Mouse (Mus musculus) lung, postnatal 10 days (tissue): Measurements from ENCODE around the gene C9.

Experiments
- DNase-seq: peaks from one replicate; pipeline ENCODE4 v3.0.0; 2021

The C9 gene

DNA sequence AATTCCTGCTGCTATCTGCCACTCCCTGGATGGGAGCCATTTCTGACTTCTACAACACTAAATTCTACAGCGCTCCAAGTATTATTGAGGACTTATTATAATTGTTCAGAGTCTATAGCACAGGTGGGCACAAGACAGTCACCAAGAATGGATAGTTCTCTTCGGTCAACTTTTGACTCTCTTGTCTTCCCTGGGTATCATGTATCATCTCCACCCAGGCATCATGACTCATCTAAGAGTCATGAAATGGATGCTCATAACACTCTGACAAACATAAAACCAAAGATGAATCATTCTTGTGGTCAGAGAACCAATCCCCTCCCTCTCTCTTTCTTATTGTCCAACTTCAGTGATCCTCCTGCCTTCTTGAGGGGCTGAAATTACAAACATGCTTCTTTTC lies 47.3 kb downstream of the C9 start:
- DNase-seq: no peak

DNA sequence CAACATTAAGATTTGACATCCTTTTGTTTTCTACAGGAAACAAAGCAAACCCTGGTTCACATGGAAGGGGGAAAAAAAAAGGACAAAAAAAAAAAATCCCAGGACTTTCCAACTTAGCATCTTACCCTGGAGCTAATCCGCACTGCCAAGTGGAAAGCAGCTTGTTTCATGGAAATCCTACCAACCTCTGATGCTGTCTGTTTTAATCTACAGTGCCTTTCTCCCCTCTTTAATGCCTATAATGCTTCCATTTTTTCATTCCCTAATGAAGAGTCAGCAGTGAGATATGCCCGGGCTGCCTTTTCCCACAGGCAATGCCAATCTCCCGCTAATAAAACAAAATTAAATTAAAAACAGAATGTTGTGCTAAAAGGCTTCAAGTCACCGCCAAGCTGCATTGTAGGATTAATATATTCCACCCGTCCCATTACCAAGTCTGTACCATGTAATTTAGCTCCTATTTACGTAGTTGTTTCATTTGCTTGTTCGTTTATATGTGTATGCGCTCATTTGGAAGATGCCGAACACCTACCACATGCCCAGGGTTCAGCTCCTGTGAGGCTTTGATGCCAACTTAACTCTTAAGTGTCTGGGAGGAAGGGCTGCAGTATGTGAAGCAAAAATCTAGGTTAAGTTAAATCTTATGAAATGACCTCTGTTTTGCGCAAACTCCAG lies 53.4 kb downstream of the C9 start:
- DNase-seq: no peak

DNA sequence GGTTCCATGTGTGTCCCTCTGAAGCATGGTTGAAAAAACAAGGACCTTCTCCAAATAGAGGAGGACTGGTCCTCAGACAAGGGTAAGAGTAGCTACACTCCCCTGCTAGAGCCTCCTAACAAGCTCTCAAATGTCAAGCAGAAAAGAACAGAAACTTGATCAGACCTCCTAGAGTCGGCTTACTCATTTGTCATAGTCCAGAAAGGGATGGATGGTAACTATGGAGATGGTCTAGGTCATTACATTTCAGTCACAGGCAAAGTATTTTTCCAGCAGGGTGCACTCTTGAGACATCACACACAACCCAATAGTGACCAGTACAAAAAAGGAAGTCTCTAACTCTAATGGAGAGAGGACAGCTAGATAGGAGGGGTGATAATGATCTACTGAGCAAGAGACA lies 55.7 kb downstream of the C9 start:
- DNase-seq: peak; percentile 9

DNA sequence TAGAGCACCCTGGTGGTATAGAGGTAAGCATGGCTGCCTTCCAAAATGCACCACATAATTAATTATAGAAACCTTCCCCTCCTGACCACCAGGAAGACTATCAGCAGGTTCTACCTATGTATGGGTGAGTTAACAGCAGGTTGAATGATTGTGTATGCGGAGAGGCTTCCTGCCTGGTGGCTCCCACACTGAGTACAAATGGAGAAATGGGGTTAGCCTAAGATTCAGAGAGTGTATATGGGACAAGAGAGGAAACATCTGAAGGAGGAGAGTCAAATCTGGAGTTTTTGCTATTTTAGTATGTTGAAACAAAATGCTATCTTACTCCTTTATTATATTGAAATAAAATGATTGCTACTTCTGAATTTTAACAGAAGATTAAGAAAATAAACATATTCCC lies 72.4 kb downstream of the C9 start:
- no peak for DNase-seq

DNA sequence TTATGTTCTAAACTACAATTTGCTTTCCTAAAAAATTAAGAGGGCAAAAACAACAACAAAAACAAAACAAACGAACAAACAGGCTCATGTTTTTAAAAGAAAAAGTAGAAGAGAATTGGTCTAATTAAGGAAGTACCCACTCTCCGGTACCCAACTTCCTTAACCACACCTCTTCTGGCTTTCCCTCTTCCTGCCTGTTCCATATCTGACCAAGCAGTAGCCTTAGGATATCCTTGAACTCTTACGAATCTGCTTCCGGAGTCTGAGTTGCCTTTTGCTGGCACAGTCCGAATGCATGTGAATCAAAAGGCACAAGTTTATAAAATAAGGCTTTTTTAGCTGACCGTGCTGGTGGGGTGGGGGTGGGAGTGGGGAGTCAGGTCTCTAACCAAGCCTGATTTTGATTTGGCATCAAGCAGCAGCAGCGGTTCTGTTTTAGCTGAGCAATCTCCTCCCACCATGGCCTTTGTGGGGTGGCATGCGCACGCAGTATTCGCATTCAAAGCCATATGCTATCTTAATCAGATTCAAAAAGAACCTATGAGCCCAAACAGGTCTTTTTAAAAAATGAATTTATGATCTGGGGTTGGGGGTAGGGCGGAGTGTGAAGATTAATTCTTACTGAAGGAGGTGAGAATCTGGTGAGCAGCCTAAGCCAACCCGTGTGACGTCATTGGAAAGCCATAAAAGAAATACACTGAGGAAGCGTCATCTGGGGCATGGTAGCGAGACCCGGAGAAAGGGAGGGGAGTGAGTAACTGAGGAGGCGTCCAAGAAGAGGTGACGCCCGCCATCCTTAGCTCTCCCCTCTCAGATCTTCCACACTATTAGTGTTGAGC lies 74.5 kb downstream of the C9 start:
- DNase-seq: no peak

DNA sequence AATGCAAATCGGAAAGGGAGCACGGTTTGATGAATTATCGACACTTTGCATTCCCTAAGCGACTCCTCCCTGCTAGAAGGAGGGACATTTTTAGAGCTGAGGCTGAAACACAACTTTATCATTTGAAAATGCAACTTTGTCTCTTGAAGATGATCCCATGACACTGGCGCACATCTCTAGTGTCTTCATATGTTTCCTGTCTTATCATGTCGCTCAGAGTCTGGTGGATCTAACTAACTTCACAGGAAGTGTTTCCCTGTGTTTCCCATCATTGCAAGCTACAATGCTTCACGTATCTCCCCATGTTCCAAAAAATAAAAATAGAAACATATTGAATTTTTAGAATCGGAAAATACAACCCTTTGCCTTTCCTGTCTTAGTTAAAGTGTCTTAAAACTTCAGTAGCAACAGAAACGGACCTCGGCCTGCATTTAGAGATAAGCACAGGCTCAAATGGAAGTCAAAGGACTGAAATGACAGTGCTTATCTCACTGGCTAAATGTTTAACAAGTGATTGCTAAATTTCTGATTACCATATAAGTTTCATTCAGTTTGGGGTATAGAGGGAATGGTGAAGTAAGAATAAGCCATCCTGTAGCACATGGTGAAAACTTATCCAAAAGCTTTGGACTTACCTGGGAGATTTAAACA lies 75.5 kb downstream of the C9 start:
- no peak for DNase-seq

DNA sequence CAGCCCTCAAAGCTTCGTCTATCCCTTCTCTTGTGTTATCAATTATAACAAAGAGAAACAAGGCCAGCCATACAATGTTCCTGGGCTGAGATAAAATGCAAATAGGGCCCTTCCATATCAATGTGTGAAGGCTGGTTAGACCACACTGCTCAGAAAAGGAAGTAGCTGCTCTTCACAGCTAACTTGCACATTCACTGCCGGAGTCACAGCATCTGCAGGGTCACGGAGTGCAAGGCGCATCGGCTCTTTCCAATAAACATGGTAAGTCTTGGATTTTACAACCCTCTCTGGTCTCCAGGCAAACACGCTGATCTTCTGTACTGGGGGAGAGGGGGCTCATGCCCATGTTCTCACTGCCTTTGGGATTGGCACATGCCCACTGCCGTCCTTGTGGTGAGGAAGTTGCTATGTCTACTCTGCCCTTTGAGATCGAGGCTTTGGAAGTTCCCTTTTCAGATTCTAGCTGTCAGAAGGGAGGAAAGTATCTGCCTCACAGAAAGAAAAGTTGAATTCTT lies 77.6 kb downstream of the C9 start, which contains the start of gene Fyb:
Gene Fyb, plus strand, starts transcription at position 201 of the 515 bp plus-strand sequence.
- DNase-seq: no peak

DNA sequence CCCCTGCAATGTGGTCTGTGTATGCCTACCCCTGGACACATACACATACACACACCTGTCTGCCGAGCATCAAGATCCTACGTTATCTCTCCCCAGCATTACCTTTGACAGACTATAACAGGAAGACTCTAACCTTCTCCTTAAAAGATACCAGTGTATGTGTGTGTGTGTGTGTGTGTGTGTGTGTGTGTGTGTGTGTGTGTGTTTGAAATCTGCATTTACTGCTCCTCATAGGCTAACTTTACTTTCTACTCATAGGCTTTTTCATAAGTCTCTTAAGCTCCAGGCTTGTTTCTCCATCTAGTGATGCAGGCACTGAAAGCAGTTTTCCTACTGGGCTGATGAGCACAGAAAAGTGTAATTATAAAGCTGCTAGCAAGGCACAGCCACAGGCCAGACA lies 79.7 kb downstream of the C9 start:
- DNase-seq: no peak

DNA sequence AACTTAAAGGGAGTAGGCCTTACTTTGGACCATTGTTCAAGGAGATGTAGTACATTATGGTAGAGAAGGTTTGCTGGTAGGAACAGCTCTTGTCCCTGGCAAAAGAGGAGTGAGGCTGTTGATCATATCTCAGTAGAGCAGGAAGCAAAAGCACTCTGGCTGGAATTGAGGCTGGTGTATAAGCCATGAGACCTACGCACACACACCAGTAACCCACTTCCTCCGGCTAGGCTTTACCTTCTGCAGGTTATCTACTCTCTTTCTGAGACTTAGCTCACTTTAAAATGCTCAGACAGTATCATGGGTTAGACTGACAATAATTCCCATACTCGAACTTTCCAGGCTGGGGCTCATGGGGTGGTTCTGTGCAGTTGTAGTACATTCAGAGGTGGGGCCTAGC lies 80.3 kb downstream of the C9 start:
- no peak for DNase-seq

DNA sequence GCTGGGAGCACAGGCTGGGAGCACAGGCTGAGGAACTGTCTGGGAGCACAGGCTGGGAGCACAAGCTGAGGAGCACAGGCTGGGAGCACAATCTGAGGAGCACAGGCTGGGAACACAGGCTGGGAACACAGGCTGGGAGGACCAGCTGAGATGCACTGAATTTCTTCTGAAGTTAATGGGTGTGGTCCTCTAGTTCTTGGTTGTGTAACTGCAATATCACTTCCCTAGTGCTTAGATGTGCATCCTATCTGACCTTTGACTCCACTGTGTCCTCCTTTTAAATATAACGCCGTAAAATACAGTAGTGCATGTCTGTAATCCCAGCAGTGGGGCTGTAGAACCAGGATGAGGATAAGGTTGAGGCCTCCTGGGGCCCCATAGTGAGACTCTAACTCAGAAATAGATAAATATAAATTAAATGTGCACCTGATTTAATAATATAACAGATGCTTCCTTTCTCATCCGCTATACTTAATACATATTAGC lies 88.8 kb downstream of the C9 start:
- no peak for DNase-seq

DNA sequence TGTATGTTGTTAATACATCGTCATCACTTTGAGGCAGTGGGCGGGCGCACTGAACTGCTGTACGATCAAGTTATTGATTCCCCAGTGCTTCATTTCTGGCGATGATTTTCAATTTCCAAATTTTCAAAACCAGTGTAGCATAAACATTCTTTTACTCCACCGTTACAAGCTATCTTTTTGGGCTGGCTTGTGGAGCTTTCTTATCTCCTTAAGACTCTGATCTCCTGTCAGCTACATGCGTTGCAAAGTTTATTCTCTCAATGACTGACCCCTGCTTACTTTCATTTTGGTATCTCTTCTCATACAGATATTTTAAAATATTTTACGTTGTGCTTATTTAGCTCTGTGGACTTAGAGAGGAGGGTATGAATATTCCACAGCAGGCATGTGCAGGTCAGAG lies 89.5 kb downstream of the C9 start:
- no peak for DNase-seq

DNA sequence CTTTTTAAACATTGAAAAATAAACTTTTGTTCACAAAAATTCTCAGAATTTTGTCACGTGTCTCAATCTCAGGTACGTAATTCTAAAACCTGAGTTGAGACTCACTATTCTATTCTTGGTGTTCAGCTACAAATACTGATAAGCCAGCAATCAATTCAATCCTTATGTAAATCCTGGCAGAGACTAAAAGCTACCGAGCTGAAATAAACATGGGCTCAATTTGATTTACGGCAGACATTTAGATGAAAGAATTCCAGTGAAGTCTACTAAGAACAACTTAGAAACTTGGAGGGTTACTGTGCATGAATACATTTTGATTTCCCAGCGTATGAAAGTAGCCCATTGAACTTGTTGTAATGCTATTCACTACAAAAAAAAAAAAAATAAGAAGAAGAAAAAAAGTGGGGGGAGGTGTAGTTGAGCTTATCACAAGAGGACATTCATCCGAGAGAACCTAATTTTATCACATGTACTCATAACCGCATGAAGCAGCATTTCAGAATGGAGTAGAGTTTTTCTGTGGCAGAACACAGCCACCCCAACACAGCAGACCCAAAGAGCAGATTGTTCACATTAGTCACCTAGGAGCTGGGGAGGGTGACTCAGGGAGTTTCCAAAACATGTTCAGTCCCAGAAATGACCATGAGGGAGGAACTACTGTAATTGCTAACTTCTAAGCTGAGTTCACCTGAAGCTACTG lies 94.7 kb downstream of the C9 start:
- DNase-seq: no peak
